Mouse (Mus musculus) retina, adult 2 months (tissue): ENCODE results near the gene Saysd1.

ENCODE experiments used
- DNase-seq: peaks from one replicate; pipeline ENCODE4 v3.0.0-alpha.2; 2012; ENCODE audit warnings: low read depth, low spot score

Saysd1 gene

GRCm38 (mm10) chr14:20164438-20164837 lies 26.1 kb upstream of the Saysd1 start:
- no peak for DNase-seq

- DNase-seq: no peak
Measured at GRCm38 (mm10) chr14:20162686-20163085, 24.4 kb upstream of the Saysd1 start.

GRCm38 (mm10) chr14:20158727-20159681 lies 20.7 kb upstream of the Saysd1 start:
- no peak for DNase-seq

GRCm38 (mm10) chr14:20157595-20157994 lies 19.3 kb upstream of the Saysd1 start:
- DNase-seq: no peak

GRCm38 (mm10) chr14:20155718-20156117 lies 17.4 kb upstream of the Saysd1 start:
- DNase-seq: no peak

- DNase-seq: no peak
Measured at GRCm38 (mm10) chr14:20154937-20155336, 16.6 kb upstream of the Saysd1 start.

- no peak for DNase-seq
Measured at GRCm38 (mm10) chr14:20154245-20154644, 15.9 kb upstream of the Saysd1 start.

GRCm38 (mm10) chr14:20149127-20150080 lies 11.1 kb upstream of the Saysd1 start:
- no peak for DNase-seq

- DNase-seq: no peak
Measured at GRCm38 (mm10) chr14:20148514-20148913, 10.2 kb upstream of the Saysd1 start.

- no peak for DNase-seq
Measured at GRCm38 (mm10) chr14:20147854-20148253, 9.5 kb upstream of the Saysd1 start.

- DNase-seq: no peak
Measured at GRCm38 (mm10) chr14:20144093-20144492, 5.8 kb upstream of the Saysd1 start.

GRCm38 (mm10) chr14:20134965-20135671 lies 3.2 kb downstream of the Saysd1 start:
- no peak for DNase-seq

- no peak for DNase-seq
Measured at GRCm38 (mm10) chr14:20128162-20128561, 10.2 kb downstream of the Saysd1 start.

GRCm38 (mm10) chr14:20127406-20128087 lies 10.8 kb downstream of the Saysd1 start:
- no peak for DNase-seq

- DNase-seq: no peak
Measured at GRCm38 (mm10) chr14:20120868-20121267, 17.5 kb downstream of the Saysd1 start.

GRCm38 (mm10) chr14:20120012-20120411 lies 18.3 kb downstream of the Saysd1 start:
- DNase-seq: no peak

- no peak for DNase-seq
Measured at GRCm38 (mm10) chr14:20116149-20116605, 22.2 kb downstream of the Saysd1 start.

GRCm38 (mm10) chr14:20114951-20115350 lies 23.4 kb downstream of the Saysd1 start:
- no peak for DNase-seq

- DNase-seq: peak; percentile 36
Measured at GRCm38 (mm10) chr14:20113964-20114363, 24.4 kb downstream of the Saysd1 start.

GRCm38 (mm10) chr14:20113189-20113961 lies 25.0 kb downstream of the Saysd1 start:
- DNase-seq: no peak
